Mouse (Mus musculus) embryonic stem cell, embryonic (primary cell): ENCODE measurements around the gene Slc7a7.

Source experiments
- CTCF ChIA-PET, 4 experiments: fragments of 300-600 bp in 2 of 4; fragments of 350-600 bp in 2 of 4; sonication (Branson Sonifier 250); formaldehyde crosslinking; loops; one replicate each; lab custom pipeline; 2022; ENCODE audit warnings: inconsistent platforms in 2 of 4; lab: Charles Lee
- POLR2A ChIA-PET, 4 experiments: fragments of 300-600 bp in 2 of 4; fragments of 350-600 bp in 2 of 4; sonication (Branson Sonifier 250); formaldehyde crosslinking; loops; one replicate each; lab custom pipeline; 2022; ENCODE audit warnings: antibody characterized with exemption in 4 of 4, inconsistent platforms in 1 of 4; lab: Charles Lee

Slc7a7 gene

GRCm38 (mm10) chr14:54426689-54427398 lies 9.3 kb upstream of the Slc7a7 start, which contains the start of gene Mrpl52:
Gene Mrpl52 (plus strand): TSS chr14:54426909.
- POLR2A ChIA-PET = interaction anchor here in 3 of 4 experiments (0.6 to 5.4 kb wide), 26 partner anchors 8 to 318 kb away, joined by 3 to 82 read pairs (median 4); partner anchors contain the start of genes Lrp10 (in 2 of the 3), Slc7a7 (in 2 of the 3) and Prmt5 (in 1 of the 3)
- CTCF ChIA-PET = interaction anchor here in 3 of 4 experiments (0.5 to 1.7 kb wide), 11 partner anchors 9 to 258 kb away, joined by 3 to 10 read pairs (median 4); partner anchors contain the start of gene Slc7a7 (in 1 of the 3)

DNA sequence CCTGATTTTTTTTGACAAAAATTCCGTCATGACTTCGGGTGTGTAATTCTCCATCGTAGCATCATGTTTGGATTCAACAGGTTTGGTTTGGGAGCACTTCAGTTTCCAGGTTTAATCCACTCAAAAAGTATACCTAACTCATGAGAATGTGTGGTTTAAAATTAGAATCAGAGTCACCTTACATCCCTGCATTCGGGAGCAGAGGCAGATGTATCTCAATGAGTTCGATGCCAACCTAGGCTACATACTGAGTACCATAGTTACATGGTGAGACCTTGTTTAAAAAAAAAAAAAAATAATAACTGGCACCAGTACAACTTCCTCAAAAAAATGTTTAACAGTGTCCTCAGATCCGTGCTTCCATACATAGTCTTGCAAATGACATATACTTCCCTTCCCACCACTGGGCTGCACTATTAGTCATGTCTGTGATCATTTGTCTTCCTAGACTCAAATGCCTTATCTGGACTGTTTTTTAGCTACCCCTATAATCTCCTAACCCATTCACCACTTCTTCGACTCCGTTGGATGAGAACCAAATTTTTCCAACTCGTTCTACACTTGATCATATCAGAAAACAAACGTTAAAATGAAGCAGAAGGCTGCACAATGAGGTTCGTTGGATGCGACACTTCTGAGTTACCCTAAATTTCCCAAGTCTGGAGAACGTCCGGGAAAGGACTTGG lies 8.6 kb upstream of the Slc7a7 start:
- CTCF ChIA-PET = interaction anchor here in 3 of 4 experiments (0.5 to 1.7 kb wide), 6 partner anchors 8 to 258 kb away, joined by 3 to 10 read pairs (median 4); partner anchors contain the start of gene Slc7a7 (in 1 of the 3)
- POLR2A ChIA-PET = interaction anchor here in 3 of 4 experiments (0.6 to 5.4 kb wide), 16 partner anchors 9 to 317 kb away, joined by 3 to 82 read pairs (median 4); partner anchors contain the start of genes Lrp10 (in 2 of the 3) and Slc7a7 (in 2 of the 3)

- CTCF ChIA-PET = interaction anchor here in 2 of 4 experiments (1.0 to 1.5 kb wide), 2 partner anchors 69 to 225 kb away, joined by 3 read pairs; no protein-coding TSS in a partner anchor
Measured at GRCm38 (mm10) chr14:54425540-54425939, 8.0 kb upstream of the Slc7a7 start.

GRCm38 (mm10) chr14:54424634-54425033 lies 7.1 kb upstream of the Slc7a7 start:
- POLR2A ChIA-PET = interaction anchor here in 3 of 4 experiments (0.6 to 1.8 kb wide), 8 partner anchors 7 to 191 kb away, joined by 3 to 10 read pairs (median 3); no protein-coding TSS in a partner anchor
- CTCF ChIA-PET = interaction anchor here in 2 of 4 experiments (0.7 to 2.1 kb wide), 10 partner anchors 11 to 621 kb away, joined by 3 to 14 read pairs (median 3); no protein-coding TSS in a partner anchor

More at GRCm38 (mm10) chr14:54425540-54425939, 8.0 kb upstream of the Slc7a7 start:
- POLR2A ChIA-PET = interaction anchor here in 1 of 4 experiments (0.9 to 1.1 kb wide), 2 partner anchors 19 to 57 kb away, joined by 3 read pairs; no protein-coding TSS in a partner anchor

DNA sequence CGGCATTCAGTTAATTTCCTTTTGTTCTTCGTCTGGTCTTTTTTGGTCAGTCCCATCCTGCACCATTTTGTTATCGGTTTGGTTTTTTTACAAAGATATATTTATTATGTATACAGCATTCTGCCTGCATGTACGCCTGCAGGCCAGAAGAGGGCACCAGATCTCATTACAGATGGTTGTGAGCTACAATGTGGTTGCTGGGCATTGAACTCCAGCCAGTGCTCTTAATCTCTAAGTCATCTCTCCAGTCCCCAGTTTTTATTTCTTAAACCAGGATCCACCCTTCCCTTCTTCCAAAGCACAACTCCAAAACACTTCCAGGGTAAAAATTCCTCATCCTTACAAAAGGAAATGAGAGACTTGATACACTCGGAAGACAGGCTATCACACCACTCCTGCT lies 5.8 kb upstream of the Slc7a7 start:
- ChIA-PET CTCF (interaction anchor here (0.6 to 2.1 kb wide), 35 partner anchors 8 to 619 kb away, joined by 3 to 23 read pairs (median 4); partner anchors contain the start of genes Mmp14 (in 1 of the 4) and Prmt5 (in 1 of the 4)), POLR2A (interaction anchor here (0.7 to 1.8 kb wide), 18 partner anchors 9 to 228 kb away, joined by 3 to 10 read pairs (median 4); partner anchors contain the start of genes Lrp10 (in 1 of the 4), Mmp14 (in 1 of the 4), Oxa1l (in 1 of the 4) and Prmt5 (in 1 of the 4))

DNA sequence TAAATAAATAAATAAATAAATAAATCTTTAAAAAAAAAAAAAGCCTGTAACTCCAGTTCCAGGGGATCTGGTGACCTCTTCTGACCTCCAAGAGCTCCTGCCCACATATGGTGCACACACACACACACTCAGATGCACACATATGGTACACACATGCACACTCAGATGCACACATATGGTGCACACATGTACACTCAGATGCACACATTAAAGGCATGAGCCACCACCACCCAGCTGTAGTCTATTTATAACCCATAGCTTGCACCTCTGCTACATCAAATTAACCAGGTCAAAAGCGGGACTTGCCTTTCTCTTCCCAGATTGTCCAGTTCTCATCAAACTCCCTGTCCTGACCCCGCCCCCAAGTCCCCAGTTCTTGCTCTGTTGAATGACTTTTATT lies 3.4 kb upstream of the Slc7a7 start:
- POLR2A ChIA-PET = interaction anchor here in 1 of 4 experiments (0.7 to 1.4 kb wide), 5 partner anchors 9 to 95 kb away, joined by 3 to 4 read pairs (median 3); no protein-coding TSS in a partner anchor
- CTCF ChIA-PET = interaction anchor here in 3 of 4 experiments (0.6 to 1.7 kb wide), 6 partner anchors 16 to 192 kb away, joined by 3 to 6 read pairs (median 4); no protein-coding TSS in a partner anchor

DNA sequence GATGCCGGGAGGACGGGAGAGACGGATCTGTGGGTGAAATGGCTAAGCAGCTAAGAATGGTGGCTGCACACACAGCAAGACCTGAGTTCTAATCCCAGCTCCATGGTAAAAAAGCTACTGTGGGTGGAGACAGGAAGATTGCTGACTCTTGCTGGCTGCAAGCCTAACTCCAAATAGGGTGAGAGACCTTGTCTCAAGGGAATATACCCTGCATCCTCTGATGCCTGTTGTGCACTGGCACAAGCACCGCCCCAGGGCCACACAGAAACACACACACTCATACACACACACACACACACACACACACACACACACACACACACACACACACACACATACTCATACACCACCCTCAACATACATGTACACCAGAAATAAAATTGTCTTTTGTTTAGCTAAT lies 750 bp downstream of the Slc7a7 start:
- ChIA-PET CTCF (interaction anchor here (0.6 to 3.1 kb wide), 31 partner anchors 8 to 352 kb away, joined by 3 to 20 read pairs (median 4); partner anchors contain the start of genes 1700123O20Rik (in 1 of the 4), Abhd4 (in 1 of the 4), Dad1 (in 1 of the 4) and Lrp10 (in 1 of the 4)), POLR2A (interaction anchor here in 3 of 4 experiments (0.6 to 10.3 kb wide), 36 partner anchors 8 to 1345 kb away, joined by 3 to 82 read pairs (median 4); partner anchors contain the start of genes Mrpl52 (in 2 of the 3), Prmt5 (in 2 of the 3), Lrp10 (in 1 of the 3) and Mmp14 (in 1 of the 3))

DNA sequence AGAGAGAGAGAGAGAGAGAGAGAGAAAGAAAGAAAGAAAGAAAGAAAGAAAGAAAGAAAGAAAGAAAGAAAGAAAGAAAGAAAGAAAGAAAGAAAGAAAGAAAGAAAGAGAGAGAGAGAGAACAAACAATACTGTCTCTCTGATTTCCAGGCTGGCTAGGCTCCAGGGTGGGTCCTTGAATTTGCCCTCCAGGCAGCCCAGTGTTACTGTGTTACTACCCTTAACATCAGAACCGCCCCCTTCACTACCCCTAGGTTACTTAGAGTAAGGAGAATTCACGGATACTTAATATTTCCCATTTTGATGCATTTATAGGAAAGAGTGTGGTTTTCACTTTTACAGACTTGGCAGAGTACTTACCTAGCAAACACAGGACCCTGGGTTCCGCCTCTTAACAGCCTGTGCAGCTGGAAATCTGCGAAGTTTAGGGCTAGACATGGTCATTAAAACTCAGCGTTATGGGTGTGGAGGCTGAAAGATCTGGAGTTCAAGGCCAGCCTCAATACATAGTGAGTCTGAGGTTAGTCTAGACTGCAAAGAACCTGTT lies 1.3 kb downstream of the Slc7a7 start:
- POLR2A ChIA-PET = interaction anchor here (0.6 to 10.3 kb wide), 28 partner anchors 11 to 182 kb away, joined by 3 to 82 read pairs (median 4); partner anchors contain the start of genes Mrpl52 (in 2 of the 4), Lrp10 (in 1 of the 4), Mmp14 (in 1 of the 4) and Prmt5 (in 1 of the 4)

GRCm38 (mm10) chr14:54415241-54416020 lies 2.1 kb downstream of the Slc7a7 start:
- ChIA-PET POLR2A (interaction anchor here (0.5 to 10.3 kb wide), 23 partner anchors 13 to 317 kb away, joined by 3 to 82 read pairs (median 3); partner anchors contain the start of genes Lrp10 (in 1 of the 4), Mmp14 (in 1 of the 4) and Mrpl52 (in 1 of the 4)), CTCF (interaction anchor here in 2 of 4 experiments (0.7 to 3.0 kb wide), 7 partner anchors 8 to 187 kb away, joined by 3 to 19 read pairs (median 4); no protein-coding TSS in a partner anchor)

More for the DNA sequence above, 1.3 kb downstream of the Slc7a7 start:
- CTCF ChIA-PET = interaction anchor here in 3 of 4 experiments (0.6 to 3.0 kb wide), 13 partner anchors 8 to 349 kb away, joined by 3 to 20 read pairs (median 4); no protein-coding TSS in a partner anchor

- ChIA-PET POLR2A (interaction anchor here in 3 of 4 experiments (0.6 to 10.3 kb wide), 27 partner anchors 9 to 230 kb away, joined by 3 to 82 read pairs (median 4); partner anchors contain the start of genes 4931414P19Rik (in 1 of the 3), Haus4 (in 1 of the 3), Mmp14 (in 1 of the 3) and Mrpl52 (in 1 of the 3)), CTCF (interaction anchor here (0.6 to 3.2 kb wide), 28 partner anchors 9 to 350 kb away, joined by 3 to 18 read pairs (median 4); partner anchors contain the start of genes 1700123O20Rik (in 1 of the 4) and Acin1 (in 1 of the 4))
Measured at GRCm38 (mm10) chr14:54413877-54414700, 3.5 kb downstream of the Slc7a7 start.

- ChIA-PET POLR2A (interaction anchor here in 3 of 4 experiments (0.6 to 10.3 kb wide), 35 partner anchors 10 to 231 kb away, joined by 3 to 82 read pairs (median 4); partner anchors contain the start of genes Abhd4 (in 1 of the 3), Dad1 (in 1 of the 3), Haus4 (in 1 of the 3) and Lrp10 (in 1 of the 3)), CTCF (interaction anchor here (0.5 to 3.2 kb wide), 41 partner anchors 9 to 497 kb away, joined by 3 to 18 read pairs (median 5); partner anchors contain the start of genes 1700123O20Rik (in 1 of the 4), Acin1 (in 1 of the 4) and Mrpl52 (in 1 of the 4))
Measured at GRCm38 (mm10) chr14:54412629-54413170, 4.9 kb downstream of the Slc7a7 start.

- ChIA-PET CTCF (interaction anchor here (0.6 to 3.2 kb wide), 35 partner anchors 10 to 497 kb away, joined by 3 to 18 read pairs (median 5); partner anchors contain the start of gene Mrpl52 (in 1 of the 4)), POLR2A (interaction anchor here (0.6 to 10.3 kb wide), 35 partner anchors 9 to 182 kb away, joined by 3 to 82 read pairs (median 4); partner anchors contain the start of genes Abhd4 (in 1 of the 4), Dad1 (in 1 of the 4), Haus4 (in 1 of the 4) and Lrp10 (in 1 of the 4))
Measured at GRCm38 (mm10) chr14:54412000-54412576, 5.5 kb downstream of the Slc7a7 start.
